Mouse (Mus musculus) B cell, adult 2 months (primary cell): Measurements from ENCODE around the gene Olig1.

Source experiments
- DNase-seq, 2 experiments: peaks; one replicate each; pipeline ENCODE4 v3.0.0; 2022

The Olig1 gene

GRCm38 (mm10) chr16:91314114-91314775, 44.7 kb downstream of the Olig1 start:
- DNase-seq = peak; percentile 51 to 59

- no peak for DNase-seq
Measured at GRCm38 (mm10) chr16:91320191-91320590, 50.6 kb downstream of the Olig1 start.

- DNase-seq = no peak
Measured at GRCm38 (mm10) chr16:91320608-91321007, 51.0 kb downstream of the Olig1 start.
